Mouse (Mus musculus): ENCODE results near the gene Tab1. TPM values are rescaled to one million over a fixed set of nuclear protein-coding genes. Genes with fewer than 3 reads are reported as not detected.

Gene Tab1
- total RNA-seq (2022) = 10 to 100 TPM; 24.4 to 30.0 (median 26.9) TPM

DNA sequence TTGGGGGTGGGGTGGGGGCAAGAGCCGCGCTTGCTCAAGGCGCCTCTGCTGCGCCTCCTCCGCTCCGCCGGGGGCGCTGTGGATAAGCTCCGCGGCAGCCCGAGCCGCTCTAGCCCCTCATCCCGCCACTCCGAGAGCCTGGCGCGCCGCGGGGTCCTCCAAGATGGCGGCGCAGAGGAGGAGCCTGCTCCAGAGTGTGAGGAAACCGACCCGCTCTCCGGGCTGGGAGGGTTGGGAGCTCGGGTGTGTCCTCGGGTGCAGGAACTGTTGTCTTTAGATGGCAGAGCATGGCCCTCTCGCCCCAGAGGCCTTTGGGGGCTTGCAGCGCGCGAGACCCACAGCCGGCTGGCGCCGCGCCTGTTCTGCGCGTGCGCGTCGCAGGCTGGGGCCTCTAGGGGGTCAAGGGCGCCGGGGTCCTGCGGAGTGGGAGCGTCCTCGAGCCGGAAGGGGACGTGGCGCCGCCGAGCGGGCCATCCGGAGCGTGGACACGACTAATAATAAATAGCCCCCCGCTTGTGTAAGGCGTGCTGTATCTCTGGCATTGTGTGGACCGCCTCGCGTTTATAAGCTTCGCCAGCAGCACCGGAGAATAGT is at the start of gene Tab1:
TSS of gene Tab1 (plus strand) at position 135 of the 594 bp plus-strand sequence.
- peak; percentile 81 to 86 for DNase-seq (ENCODE audit: low spot score in 2 of 2)

DNA sequence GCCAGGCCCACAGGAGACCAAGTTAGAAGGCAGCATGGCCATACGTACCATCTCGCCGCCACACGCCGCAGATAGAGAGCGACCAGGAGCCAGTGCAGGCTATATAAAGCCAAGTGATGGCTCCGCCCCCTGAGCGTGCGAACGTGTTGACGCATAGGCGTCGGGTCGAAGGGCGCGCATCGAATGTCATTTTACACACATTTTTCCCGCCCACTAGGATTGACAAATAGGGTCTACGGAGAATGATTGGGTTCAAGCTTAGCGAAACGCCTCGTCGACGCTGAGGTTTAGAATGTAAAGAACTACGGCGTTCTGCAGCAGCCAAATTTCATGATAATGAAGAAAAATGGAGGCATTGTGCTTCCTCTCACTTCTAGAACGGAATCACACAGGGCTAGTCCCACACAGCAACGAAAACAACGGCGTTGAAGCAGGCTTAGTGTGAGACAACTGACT is 49.6 kb upstream of the Tab1 start:
- peak; percentile 98 to 99 for DNase-seq (ENCODE audit: low spot score in 2 of 2)

DNA sequence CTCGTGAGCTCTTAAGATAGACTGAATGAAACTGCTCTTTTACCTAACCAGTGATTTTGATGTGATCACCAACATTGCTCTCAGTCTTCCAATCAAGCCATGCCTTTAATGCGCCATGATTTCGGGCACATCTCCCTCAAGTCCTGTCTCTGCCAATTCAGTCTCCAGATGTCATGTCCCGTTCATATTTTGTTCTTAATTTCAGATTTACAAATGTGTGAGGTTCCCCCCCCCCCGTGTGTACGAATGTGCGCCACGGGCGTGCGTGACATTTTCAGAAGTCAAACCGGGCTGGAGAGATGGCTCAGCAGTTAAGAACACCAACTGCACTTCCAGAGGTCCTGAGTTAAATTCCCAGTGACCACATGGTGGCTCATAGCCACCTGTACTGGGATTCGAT is 49.2 kb upstream of the Tab1 start:
- no peak for DNase-seq (ENCODE audit: low spot score in 2 of 2)

DNA sequence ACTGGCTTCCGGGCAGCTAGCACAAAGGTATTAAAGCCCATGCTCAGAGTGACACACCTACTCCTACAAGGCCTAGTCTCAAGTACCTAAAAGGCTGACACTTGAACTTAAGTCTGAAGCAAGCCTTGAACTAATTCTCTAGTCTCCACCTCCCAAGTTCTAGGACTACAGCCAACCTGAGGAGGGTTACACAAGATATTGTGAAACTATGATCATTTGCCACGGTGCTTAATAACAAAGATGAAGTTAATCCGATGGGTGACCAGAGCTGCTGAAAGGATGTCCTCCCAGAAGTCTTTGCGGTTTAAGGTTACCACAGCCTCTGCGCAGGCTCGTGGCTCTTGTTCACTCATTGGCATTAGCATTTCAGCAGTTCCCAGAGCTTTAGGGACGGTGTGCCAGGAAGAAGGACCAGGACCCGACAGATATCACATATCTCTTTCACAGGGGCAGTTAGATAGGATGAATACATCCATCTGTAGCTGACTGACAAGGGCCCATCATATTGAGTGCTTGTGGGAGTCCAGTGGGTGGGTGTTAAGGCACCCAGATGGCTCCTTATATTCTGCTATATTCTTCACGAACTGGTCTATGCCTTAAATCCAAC is 45.4 kb upstream of the Tab1 start:
- no peak for DNase-seq (ENCODE audit: low spot score in 2 of 2)

DNA sequence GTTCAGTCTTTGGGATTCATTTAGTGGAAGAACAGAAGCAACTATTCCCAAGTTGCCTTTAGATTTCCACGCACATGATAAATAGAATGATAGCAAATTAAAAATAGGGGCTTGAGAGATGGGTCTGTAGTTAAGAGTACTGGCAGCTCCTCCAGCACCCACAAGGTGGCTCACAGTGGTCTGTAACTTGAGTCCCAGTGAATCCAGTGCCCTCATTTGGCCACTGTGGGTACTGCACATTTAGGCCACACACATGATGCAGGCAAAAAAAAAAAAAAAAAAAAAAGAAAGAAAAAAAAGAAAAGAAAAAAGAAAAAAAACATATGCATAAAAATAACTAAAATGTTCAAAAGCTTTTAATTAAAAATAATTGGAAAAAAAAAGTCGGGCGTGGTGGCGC is 44.3 kb upstream of the Tab1 start:
- peak; percentile 89 for DNase-seq (ENCODE audit: low spot score in 2 of 2)

DNA sequence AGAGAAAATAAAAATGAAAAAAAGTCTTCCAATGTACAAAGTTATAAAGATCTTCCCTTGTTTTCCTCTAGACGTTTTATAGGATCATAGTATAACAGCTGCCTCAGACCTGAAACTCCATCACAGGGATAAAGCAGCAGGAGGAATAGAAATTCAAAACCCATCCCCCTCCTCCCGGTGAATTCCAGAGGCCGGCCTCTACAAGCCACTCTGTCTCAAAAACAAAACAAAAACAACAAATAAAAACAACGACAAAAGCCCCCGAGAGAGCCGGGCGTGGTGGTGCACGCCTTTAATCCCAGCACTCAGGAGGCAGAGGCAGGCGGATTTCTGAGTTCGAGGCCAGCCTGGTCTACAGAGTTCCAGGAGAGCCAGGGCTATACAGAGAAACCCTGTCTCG is 42.8 kb upstream of the Tab1 start:
- DNase-seq (ENCODE audit: low spot score in 2 of 2) = no peak

DNA sequence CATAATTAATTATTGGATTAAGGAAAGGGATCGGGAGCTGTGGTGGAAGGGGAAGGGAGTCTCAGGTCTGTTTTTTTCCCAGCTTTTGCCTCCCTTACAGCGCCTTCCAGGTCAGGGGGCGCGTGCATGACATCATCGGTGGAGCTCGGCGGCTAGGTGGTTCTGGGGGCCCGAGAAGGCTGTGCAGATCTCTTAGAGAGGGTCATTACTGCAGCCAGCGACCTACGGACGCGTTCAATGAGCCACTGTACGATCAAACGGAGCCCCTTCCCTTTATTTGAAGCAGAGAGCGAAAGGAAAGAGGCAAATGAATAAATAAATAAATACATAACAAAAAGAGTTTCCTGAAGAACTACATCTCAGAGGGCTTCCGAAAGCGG is 42.2 kb upstream of the Tab1 start:
- DNase-seq (ENCODE audit: low spot score in 2 of 2) = no peak

DNA sequence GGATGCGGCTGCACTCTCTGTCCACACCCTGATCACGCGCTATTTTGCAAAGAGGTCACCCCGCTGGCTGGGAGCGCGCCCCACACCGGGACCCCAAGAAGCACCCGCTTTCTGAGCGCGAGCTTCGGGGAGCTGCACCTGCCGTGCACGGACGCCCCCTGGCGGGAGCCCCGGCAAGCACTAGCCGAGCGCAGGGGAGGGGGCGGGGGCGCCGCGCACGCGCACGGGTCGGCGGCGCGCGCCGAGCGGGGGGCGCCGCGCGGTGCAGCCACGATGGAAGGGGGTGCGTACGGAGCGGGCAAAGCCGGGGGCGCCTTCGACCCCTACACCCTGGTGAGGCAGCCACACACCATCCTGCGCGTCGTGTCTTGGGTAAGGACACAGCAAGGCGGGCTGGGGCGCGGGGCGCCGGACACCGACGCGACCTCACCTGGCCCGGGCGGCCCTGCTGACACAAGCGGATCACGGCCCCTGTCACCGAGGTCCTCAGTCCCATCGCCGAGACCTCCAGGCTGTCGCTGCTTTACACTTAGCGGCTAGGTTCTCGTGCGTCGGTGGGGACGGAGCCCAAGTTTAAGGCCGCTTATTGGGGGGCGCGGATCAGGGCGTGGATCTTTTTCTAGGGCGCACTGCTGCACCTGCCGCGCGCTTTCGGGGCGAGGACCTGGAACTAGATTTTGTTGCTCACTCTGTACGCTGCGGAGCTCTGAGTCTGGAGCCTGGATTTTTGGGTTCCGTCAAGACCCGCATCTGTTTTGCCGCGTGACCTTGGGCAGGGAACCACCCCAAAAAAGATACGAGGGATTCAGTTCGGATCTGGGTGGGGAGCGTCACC is 41.6 kb upstream of the Tab1 start, which contains the start of the genes Syngr1 and Rpl3:
TSS of gene Syngr1 (plus strand) at position 214 of the 835 bp plus-strand sequence.
TSS of gene Rpl3 (minus strand) at position 748 of the 835 bp plus-strand sequence.
- peak; percentile 67 to 72 for DNase-seq (ENCODE audit: low spot score in 2 of 2)

DNA sequence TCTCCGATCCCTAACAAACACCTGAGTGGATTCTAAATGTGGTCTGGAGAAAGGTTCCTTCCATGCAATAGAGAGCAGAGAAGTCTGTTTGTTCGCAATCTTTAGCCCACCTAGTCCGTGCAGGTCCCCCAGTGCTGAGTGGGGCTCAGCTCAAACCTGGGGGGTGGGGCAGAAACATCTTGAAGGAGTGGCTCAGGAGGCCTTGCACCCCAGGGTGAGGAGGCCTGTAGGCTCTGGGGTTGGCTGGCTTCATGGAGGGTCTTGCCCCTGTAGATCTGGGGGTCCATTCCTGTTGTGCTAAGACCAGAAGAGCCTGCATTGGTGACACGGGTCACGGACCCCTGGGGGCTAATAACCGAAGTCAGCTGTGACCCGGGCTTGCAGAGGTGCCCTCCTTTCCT is 40.9 kb upstream of the Tab1 start:
- no peak for DNase-seq (ENCODE audit: low spot score in 2 of 2)

DNA sequence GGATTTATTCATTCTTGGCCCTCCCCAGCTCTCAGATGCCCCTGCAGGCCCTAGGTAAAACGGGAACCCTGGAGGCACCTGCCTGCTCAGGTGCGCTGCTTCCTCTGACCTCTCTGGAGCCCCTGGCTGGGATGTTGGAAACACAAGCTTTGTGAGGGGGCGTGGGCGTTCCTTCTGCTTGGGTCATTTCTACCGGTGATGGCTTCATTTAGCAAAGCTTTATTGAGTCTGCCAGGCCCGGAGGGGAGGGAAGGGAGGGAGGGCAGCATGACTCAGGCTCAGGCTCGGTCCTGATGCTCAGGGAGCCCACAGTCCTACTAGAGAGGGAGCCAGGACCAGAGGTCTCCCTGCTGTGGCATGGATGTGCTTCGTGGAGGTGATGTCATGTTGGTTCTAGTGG is 40.3 kb upstream of the Tab1 start:
- peak in 1 of 2 experiments; percentile 69 for DNase-seq (ENCODE audit: low spot score in 2 of 2)

DNA sequence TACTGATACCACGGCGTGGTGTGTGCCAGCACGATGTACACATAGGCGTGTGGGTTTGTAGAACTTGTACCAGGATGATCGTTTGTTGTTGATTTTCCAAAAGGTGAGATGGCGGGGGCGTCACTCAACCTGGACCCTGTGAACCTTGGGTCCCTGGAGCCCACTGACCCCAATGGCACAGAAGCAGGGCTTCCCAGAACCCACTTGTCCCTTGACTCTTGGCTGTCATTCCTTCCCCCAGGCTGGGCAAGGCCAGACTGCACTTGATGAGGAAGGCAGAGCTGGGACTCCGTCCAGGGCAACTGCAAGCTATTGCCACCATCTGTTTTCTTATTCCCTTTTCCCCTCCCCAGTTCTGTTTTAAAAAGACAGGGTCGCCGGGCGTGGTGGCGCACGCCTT is 38.7 kb upstream of the Tab1 start:
- no peak for DNase-seq (ENCODE audit: low spot score in 2 of 2)

DNA sequence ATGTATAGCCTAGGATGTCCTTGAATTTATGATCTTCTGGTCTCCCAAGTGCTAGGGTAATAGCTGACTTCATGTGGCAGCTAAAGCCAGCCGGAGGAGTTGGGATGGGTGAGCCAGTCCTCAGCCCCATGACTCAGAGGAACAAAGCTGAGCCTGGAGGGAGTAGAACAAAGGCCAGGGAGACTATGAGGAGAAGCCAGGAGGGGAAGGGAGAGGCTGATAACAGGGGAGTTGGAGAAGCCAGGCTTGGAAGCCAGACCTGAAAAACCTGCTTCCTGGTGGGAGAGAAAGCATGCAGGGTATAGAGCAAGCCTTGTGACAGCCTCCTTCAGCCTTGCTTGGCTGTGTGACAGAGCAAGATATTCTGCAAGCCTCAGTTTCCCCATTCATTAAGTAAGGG is 37.3 kb upstream of the Tab1 start:
- DNase-seq (ENCODE audit: low spot score in 2 of 2) = no peak

DNA sequence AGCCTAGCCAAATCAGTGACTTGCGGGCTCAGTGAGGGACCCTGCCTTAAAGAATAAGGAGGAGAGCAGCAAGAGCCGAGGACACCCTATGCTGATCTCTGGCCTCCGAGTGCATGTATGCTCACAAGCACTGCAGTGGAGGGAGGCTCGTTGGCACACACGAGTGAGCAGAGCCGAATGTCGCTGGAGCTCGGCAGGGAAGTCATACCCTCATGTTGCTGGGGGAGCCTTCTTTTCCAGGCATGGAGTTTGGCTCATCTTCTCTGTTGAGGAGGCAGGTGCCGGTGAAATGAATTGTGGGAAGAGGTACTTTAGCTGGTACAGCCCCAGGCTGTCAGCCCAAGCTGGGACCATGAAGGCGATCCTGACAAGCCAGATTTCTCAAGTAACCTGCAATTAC is 36.5 kb upstream of the Tab1 start:
- no peak for DNase-seq (ENCODE audit: low spot score in 2 of 2)

DNA sequence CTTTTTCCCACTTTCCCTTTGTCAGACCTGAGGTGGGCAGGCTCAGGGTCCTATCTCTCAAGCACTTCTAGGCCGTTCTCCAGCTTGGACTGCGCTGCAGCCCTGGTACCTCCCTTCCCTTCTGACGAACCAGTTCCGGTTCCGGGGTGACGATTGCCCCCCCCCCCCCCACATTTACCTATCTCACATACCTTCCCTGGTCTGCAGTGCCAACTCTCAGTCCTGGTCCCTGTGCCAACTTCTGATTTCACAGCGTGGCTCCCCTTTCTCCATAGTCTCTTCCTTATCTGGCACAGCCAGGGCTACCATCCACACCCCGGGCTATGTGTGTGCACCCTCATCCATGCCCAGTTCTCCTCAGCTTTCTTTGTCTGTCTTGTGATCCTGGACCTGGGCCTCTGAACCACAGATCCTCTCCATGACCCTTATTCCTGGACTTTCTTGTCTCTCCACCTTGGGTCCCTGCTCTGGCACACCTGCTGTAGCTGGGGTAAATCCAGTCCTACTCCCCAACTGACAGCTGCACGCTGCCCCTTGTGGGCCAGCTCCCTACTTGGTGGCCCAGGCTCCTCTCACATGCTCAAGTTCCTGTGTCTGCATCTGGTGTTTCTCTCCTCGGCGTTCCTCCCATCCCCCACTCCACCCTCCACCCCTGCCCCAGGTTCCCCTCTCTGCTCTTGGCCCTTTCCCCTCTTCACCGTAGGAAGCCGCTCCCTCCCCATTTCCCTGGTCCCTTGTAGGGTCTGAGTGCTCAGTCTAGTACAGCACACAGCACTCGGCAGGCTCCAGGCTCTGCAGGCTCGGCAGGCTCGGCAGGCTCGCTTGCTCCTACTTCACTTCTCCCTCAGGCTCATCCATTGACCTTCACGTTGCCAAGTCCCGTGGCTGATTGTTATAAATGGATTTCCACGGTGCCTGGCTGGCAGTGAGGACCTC is 35.7 kb upstream of the Tab1 start:
- DNase-seq (ENCODE audit: low spot score in 2 of 2) = no peak

DNA sequence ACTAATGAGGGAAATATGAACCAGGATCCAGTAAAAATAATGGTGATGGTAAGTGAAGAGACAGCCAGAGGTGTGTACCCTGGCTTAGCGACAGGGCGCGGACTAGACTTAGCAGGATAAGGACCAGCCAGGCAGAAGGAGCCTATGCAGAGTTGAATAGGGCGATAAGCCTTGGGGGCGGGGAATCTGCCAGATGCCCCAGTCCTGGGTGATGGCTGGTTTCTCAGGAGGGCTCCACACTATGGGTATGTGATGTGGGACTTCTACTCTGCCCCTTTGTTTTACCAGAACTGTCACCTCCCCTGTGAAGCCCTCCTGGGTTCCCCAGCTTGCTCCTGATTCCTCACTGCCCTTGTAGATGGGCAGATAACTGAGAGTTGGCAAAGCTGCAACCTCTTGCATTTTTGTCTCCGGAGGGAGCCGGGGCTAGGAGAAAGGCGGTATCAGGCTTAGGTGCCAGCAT is 34.9 kb upstream of the Tab1 start:
- no peak for DNase-seq (ENCODE audit: low spot score in 2 of 2)

DNA sequence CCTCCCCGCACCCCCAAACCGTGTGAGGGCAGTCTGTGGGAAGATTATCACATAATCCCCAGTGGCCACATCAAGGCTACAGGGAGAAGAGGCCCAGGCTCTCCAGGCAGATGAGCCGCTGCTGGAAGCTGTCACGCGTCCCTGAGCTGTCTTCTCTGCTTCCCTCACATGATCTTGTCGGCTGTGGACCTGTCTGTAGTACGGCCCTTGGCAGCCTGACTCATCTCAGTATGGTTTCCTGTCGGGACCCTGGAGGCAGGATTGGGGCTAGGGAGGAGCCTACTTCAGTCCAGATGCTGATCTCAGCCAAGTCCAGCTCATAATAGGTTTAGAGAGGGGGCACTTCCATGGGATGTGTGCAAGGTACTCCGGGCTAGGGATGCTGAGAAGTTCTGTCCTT is 34.1 kb upstream of the Tab1 start:
- DNase-seq (ENCODE audit: low spot score in 2 of 2) = no peak

DNA sequence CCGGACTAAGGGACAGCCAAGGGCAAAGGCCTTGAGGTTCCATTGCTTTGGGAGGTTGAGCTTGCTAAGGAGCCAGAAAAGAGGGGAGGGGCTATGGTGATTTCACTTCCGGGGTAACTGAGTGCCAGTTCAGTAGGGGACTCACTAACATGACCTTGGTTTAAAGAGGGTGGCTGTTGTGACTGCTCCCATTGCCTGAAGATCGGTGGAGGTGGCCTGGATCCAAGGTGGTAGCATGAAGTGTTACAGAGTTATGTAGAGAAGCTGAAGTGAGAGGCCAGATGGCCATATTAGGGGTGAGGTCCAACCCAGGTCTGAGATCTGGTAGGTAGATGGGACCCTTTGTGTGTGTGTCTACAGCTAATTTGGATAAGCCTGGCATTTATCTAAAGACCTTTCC is 33.5 kb upstream of the Tab1 start:
- DNase-seq (ENCODE audit: low spot score in 2 of 2) = no peak

DNA sequence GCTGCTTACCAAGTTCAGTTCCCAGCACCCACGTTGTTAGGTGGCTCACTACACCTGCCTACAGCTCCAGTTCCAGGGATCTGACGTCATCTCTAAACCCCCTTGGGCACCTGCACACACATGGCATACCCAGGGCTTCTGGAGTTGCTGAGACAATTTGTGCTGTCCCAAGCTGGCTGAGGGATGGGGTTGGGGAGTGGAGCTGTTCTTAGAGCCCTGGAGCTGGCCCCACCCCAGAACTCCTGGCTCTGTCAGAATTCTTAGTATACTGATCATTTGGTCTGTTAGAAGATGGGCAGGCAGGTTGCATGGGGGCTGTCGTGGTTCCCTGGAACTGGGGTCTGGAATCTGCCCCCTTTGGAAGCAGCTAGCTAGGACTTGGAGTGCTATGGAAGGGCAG is 32.7 kb upstream of the Tab1 start:
- no peak for DNase-seq (ENCODE audit: low spot score in 2 of 2)

DNA sequence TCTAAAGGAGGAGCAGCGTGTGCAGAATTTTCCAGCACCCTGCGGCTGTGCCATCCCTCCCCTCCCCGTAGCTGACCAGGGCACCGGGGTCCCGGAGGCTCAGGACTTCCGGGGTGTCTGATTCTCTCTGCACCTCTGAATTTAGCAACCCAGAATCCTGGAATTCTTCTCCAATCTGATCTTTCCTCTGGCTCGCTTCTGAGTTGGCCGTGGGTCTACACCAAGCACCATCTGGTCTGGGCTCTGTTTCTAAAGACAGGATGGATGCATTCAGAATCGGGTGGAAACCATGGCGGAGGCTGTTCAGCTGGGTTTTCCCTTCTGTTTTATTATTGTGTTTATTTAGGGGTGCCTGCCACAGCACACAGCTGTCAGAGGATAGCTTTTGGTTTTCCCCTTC is 32.1 kb upstream of the Tab1 start:
- no peak for DNase-seq (ENCODE audit: low spot score in 2 of 2)

DNA sequence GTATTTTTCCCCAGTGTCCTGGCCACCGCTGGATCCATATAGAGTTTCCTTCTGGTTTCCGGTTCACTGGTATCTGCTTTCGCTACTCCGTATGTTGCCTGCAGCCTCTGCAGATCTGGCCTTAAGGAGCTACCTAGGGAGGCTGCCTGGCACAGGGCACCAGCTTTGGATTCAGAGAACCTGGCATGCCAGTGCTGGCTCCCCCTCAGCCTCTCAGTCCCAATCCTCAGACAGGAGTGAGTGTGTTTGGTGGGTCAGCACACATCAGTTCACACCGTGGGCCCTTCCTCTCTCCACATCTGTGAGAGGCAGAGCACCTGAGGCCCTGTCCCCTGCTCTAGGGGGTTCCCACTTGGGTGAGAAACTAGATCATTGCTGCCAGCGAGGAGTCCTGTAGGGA is 31.4 kb upstream of the Tab1 start:
- DNase-seq (ENCODE audit: low spot score in 2 of 2) = no peak

DNA sequence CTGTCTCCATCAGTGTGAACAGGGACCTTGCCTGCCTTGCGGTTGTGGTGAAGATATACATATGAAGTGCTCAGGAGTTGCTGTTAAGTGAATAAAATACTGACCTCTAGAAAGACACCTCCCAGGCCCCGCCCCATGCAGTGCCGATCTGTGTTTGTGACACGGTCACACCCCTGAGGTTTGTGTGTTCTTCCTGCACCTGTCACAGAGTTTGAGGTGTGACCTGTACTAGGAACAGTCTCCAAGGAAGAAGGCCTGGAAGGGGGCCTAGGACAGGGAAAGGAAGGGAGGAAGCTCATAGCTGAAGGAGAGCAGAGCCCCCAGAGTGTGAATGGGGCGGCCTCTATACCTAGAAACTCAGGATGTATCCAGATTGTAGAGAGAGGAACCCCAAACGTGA is 30.4 kb upstream of the Tab1 start:
- DNase-seq (ENCODE audit: low spot score in 2 of 2) = no peak

All from left cerebral cortex, adult 8-10 months (tissue).